Mouse (Mus musculus) cerebellum, adult 2 months (tissue): ENCODE results near the gene Prkcg. TPM values are rescaled to one million over a fixed set of nuclear protein-coding genes. Genes with fewer than 3 reads are reported as not detected.

ENCODE experiments used
- DNase-seq, 2 experiments: peaks; one replicate each; pipeline ENCODE4 v3.0.0; 2021
- H3K27ac ChIP-seq: fragments of 200-500 bp; 2 replicates; pipeline ENCODE4 v1.5.1; 2012; ENCODE audit warnings: low read length, control low read depth, inconsistent platforms; ENCODE audit not compliant: insufficient read depth
- H3K27me3 ChIP-seq: fragments of 200-500 bp; 2 replicates; pipeline ENCODE4 v1.6.1; 2012; ENCODE audit warnings: inconsistent platforms, mild to moderate bottlenecking, low read length, moderate library complexity; ENCODE audit not compliant: control insufficient read depth, insufficient read depth
- H3K4me1 ChIP-seq: fragments of 200-500 bp; 2 replicates; pipeline ENCODE4 v1.6.1; 2011; ENCODE audit warnings: low read length; ENCODE audit not compliant: control insufficient read depth, insufficient read depth
- H3K4me3 ChIP-seq: fragments of 200-500 bp; replicated peaks from 2 replicates; pipeline ENCODE3; 2011; ENCODE audit warnings: mild to moderate bottlenecking, low read depth, low read length, control low read depth; ENCODE audit not compliant: insufficient read depth
- CTCF ChIP-seq: fragments of 200-500 bp; IDR thresholded peaks from 2 replicates; pipeline ENCODE4 v1.5.1; 2011; ENCODE audit warnings: low read depth, mild to moderate bottlenecking, control low read depth, low read length, moderate library complexity, borderline replicate concordance; ENCODE audit not compliant: insufficient read depth
- POLR2A ChIP-seq: fragments of 200-500 bp; IDR thresholded peaks from 2 replicates; pipeline ENCODE4 v1.6.1; 2011; ENCODE audit warnings: low read length, control low read depth, borderline replicate concordance; ENCODE audit not compliant: insufficient read depth
- WGBS: fragments of 180-500 bp; shearing (Covaris S2); methylation state at CpG from one replicate; pipeline ENCODE4 v1.1.7; 2018; 5-methylcytosine and 5-hydroxymethylcytosine counted together
- polyA plus RNA-seq: library from polyadenylated mRNA; depleted of rRNA; stranded (reverse); fragments of >200 nt; gene quantifications from 2 replicates; pipeline ENCODE4 v1.2.3, GENCODE M21; 2012; rRNA removed

Gene Prkcg
- polyA plus RNA-seq, 1 experiment: 152 TPM

DNA sequence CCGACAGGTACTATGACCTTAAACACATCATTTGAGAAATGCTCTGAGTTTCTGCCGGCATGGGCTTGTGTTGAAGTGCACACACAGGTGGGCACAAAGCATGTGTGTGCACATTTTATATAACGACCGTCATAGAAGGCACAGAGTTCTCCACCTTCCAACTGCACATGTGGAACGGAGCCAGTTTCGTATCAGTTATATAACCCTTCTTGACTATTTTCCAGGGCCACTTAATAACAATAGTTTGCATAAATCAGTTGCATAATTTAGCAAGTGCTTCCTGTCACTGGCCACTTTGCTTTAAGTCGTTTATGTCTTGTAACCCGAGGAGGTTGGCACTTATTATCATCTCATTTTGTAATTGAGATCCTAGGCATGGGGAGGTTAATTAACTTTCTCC, 84.8 kb downstream of the Prkcg start:
- 62% methylated on average over 8 of the region's 8 CpGs for WGBS
- H3K4me3 ChIP-seq: no peak overlapping the region
- no peaks in the 10 kb centered on the region for H3K27me3 ChIP-seq
- no peak overlapping the region for H3K27ac ChIP-seq
- DNase-seq: no peak
- TF ChIP-seq CTCF (no peak), POLR2A (no peak)
- peaks cover 5% of the 10 kb centered on the region; the same call in 1 of the 2 replicates for H3K4me1 ChIP-seq

DNA sequence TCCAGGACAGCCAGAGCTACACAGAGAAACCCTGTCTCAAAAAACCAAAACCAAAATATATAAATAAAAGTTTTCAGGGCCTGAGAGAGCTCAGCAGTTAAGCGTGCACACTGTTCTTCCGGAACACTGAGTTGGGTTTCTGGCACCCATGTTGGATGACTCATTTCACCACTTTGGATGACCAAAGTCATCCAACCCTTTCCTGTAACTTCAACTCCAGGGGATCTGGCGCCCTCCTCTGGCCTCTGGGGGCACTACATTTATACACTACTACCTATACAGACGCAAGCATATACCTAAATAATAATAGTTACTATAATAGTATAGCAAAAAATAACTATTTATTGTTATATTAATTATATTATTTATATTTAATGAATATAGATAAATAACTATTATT, 87.9 kb downstream of the Prkcg start:
- Histone ChIP-seq H3K27ac (no peak overlapping the region), H3K4me1 (no peaks in the 10 kb centered on the region), H3K4me3 (no peak overlapping the region), H3K27me3 (no peaks in the 10 kb centered on the region)
- 34% methylated on average over 4 of the region's 4 CpGs for WGBS
- peak; percentile 31 to 51 for DNase-seq
- TF ChIP-seq CTCF: peak; percentile 47; the same call in 1 of the 2 replicates
- TF ChIP-seq POLR2A: no peak

Other genes starting within 250 kb of the Prkcg start
- gene AU018091, start 120.0 kb upstream of the Prkcg start, polyA plus RNA-seq: not detected in 2 replicates
- 0.02 TPM in 1 of 2 replicates, not detected in the other for gene Nlrp12, start 39.4 kb upstream of the Prkcg start, polyA plus RNA-seq
- gene Myadm, start 99 bp upstream of the Prkcg start, polyA plus RNA-seq: 43.3 and 45.3 TPM in 2 replicates
- gene Cacng7, start 43.8 kb downstream of the Prkcg start, polyA plus RNA-seq: 278 and 296 TPM in 2 replicates
- gene Cacng8, start 101.5 kb downstream of the Prkcg start, polyA plus RNA-seq: 16.6 and 20.6 TPM in 2 replicates
- 0.05 and 0.13 TPM in 2 replicates for gene Cacng6, start 135.0 kb downstream of the Prkcg start, polyA plus RNA-seq
- gene Tarm1, start 213.4 kb downstream of the Prkcg start, polyA plus RNA-seq: 0.49 and 0.84 TPM in 2 replicates